Mouse (Mus musculus) hematopoietic stem cell, adult 5-6 weeks (primary cell): ENCODE measurements around the gene Sfmbt2. TPM values are rescaled to one million over a fixed set of nuclear protein-coding genes. Genes with fewer than 3 reads are reported as not detected.

Experiments
- total RNA-seq: library from RNA; stranded (forward); fragments of 172-1452, 232-1000 nt; gene quantifications from 2 replicates; pipeline ENCODE4 v1.2.3, GENCODE M21; 2017

The Sfmbt2 gene
- total RNA-seq, 1 experiment from 2014 or later, result 2.3 TPM

Other genes with a start within 250 kb of the Sfmbt2 start
- not detected in 2 replicates for gene Itih2, start 239.1 kb upstream of the Sfmbt2 start, total RNA-seq
- 42.0 and 58.3 TPM in 2 replicates for gene Itih5, start 216.9 kb upstream of the Sfmbt2 start, total RNA-seq